Mouse (Mus musculus): Measurements from ENCODE around the gene Zfyve28. TPM values are rescaled to one million over a fixed set of nuclear protein-coding genes. Genes with fewer than 3 reads are reported as not detected.

Gene Zfyve28
- polyA plus RNA-seq, 1 experiment, result 37.8 TPM

- DNase-seq (ENCODE audit: extremely low spot score in 1 of 2, low spot score in 1 of 2), result no peak
Measured at GRCm38 (mm10) chr5:34287001-34287837, 1.0 kb downstream of the Zfyve28 start.

GRCm38 (mm10) chr5:34286516-34286915 is 1.7 kb downstream of the Zfyve28 start:
- no peak for DNase-seq (ENCODE audit: extremely low spot score in 1 of 2, low spot score in 1 of 2)

- DNase-seq (ENCODE audit: extremely low spot score in 1 of 2, low spot score in 1 of 2), result no peak
Measured at GRCm38 (mm10) chr5:34285285-34285684, 3.0 kb downstream of the Zfyve28 start.

GRCm38 (mm10) chr5:34284156-34284750 is 4.0 kb downstream of the Zfyve28 start:
- no peak for DNase-seq (ENCODE audit: extremely low spot score in 1 of 2, low spot score in 1 of 2)

- no peak for DNase-seq (ENCODE audit: extremely low spot score in 1 of 2, low spot score in 1 of 2)
Measured at GRCm38 (mm10) chr5:34283355-34283754, 4.9 kb downstream of the Zfyve28 start.

GRCm38 (mm10) chr5:34280976-34281375 is 7.3 kb downstream of the Zfyve28 start:
- no peak for DNase-seq (ENCODE audit: extremely low spot score in 1 of 2, low spot score in 1 of 2)

- no peak for DNase-seq (ENCODE audit: extremely low spot score in 1 of 2, low spot score in 1 of 2)
Measured at GRCm38 (mm10) chr5:34279214-34279613, 9.0 kb downstream of the Zfyve28 start.

- no peak for DNase-seq (ENCODE audit: extremely low spot score in 1 of 2, low spot score in 1 of 2)
Measured at GRCm38 (mm10) chr5:34278058-34278457, 10.2 kb downstream of the Zfyve28 start.

GRCm38 (mm10) chr5:34276746-34277145 is 11.5 kb downstream of the Zfyve28 start:
- DNase-seq (ENCODE audit: extremely low spot score in 1 of 2, low spot score in 1 of 2), result peak; percentile 76 to 84

GRCm38 (mm10) chr5:34276191-34276590 is 12.1 kb downstream of the Zfyve28 start:
- no peak for DNase-seq (ENCODE audit: extremely low spot score in 1 of 2, low spot score in 1 of 2)

GRCm38 (mm10) chr5:34274676-34275293 is 13.5 kb downstream of the Zfyve28 start:
- no peak for DNase-seq (ENCODE audit: extremely low spot score in 1 of 2, low spot score in 1 of 2)

GRCm38 (mm10) chr5:34274268-34274667 is 14.0 kb downstream of the Zfyve28 start:
- no peak for DNase-seq (ENCODE audit: extremely low spot score in 1 of 2, low spot score in 1 of 2)

GRCm38 (mm10) chr5:34273251-34273681 is 15.0 kb downstream of the Zfyve28 start:
- DNase-seq (ENCODE audit: extremely low spot score in 1 of 2, low spot score in 1 of 2), result no peak

- no peak for DNase-seq (ENCODE audit: extremely low spot score in 1 of 2, low spot score in 1 of 2)
Measured at GRCm38 (mm10) chr5:34271743-34272142, 16.5 kb downstream of the Zfyve28 start.

- DNase-seq (ENCODE audit: extremely low spot score in 1 of 2, low spot score in 1 of 2), result no peak
Measured at GRCm38 (mm10) chr5:34269921-34270465, 18.3 kb downstream of the Zfyve28 start.

- no peak for DNase-seq (ENCODE audit: extremely low spot score in 1 of 2, low spot score in 1 of 2)
Measured at GRCm38 (mm10) chr5:34269197-34269920, 18.9 kb downstream of the Zfyve28 start.

- no peak for DNase-seq (ENCODE audit: extremely low spot score in 1 of 2, low spot score in 1 of 2)
Measured at GRCm38 (mm10) chr5:34266065-34266464, 22.2 kb downstream of the Zfyve28 start.

- no peak for DNase-seq (ENCODE audit: extremely low spot score in 1 of 2, low spot score in 1 of 2)
Measured at GRCm38 (mm10) chr5:34259172-34259816, 29.0 kb downstream of the Zfyve28 start.

GRCm38 (mm10) chr5:34255189-34255588 is 33.1 kb downstream of the Zfyve28 start:
- DNase-seq (ENCODE audit: extremely low spot score in 1 of 2, low spot score in 1 of 2), result no peak

- no peak for DNase-seq (ENCODE audit: extremely low spot score in 1 of 2, low spot score in 1 of 2)
Measured at GRCm38 (mm10) chr5:34254309-34254708, 33.9 kb downstream of the Zfyve28 start.

All from frontal cortex, adult 2 months (tissue).